Mouse (Mus musculus): Measurements from ENCODE around the gene Ciz1.

Gene Ciz1

DNA sequence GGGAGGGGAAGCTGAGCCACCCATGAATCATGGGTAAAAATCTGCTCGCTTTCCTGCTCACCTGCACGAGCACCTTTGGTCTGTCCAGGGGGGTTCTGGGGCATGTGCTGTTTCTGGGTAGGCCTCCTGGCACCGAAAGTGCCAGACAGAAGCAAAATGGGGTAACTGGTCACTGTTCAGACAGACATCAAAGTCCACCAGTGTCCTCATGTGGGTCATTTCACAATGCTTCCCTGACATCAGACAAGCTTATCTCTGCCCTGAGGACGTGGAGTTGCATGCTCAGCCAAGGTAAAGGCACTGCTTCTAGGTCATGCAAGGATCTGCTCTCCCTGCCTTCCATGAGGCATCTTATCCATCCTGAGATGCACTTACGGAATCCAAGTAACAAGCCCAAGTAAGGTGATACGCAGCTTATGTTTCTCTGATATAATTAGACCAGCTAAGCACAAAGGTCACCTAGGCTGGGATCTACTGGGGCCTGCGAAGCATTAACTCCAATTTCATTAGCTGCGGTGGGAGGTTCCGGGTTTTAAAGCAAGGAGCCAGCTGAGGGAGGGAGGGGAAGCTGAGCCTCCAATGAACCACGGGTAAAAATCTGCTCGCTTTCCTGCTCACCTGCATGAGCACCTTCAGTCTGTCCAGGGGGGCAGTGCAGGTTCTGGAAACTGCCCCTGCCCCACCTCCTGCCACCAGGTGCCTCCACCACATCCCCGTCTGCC, 66.5 kb downstream of the Ciz1 start:
- peak; percentile 72 to 82 for DNase-seq

DNA sequence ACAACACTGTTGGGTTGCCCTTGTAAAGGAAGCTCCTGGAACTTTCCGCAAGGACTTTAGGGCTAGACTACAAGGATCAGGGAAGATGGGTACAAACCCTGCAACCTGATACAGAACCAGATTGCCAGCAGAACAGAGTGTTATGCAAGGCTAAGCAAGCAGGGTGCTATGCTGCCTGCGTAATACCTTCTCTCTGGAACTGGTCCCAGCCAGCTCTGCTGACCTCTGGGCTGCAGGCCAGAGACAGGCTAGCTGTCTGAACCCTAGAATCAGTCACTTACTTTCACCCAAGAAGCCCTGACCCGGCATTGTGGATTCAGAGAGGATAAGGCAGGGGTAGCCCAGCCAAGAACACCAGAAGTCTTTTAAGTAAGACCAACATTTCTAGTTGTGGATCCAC, 67.2 kb downstream of the Ciz1 start:
- DNase-seq: peak; percentile 91 to 93

DNA sequence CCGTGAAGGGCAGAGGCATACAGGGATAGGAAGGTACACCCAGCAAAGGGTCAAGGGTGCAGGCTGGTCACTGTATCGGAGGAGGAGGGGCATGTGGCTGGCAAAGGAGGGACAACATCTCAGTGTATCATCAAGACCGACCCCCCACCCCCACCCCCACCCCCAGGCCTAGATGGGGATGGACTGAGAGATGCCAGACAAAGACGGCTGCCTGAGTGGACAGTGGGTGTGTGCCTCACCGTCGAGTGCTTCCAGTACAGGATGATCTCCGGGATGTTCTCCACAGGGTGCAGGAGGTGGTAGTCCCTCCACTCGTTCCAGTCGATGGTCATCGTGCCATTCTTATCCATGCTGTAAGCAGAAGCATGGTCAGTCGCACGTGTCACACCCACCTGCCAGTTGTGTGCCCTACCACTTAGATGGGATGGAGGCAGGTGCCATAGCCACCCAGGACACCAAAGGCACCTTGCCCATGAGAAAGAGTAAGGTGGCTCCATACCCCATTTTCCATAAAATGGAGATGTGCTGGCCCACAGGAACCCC, 68.0 kb downstream of the Ciz1 start:
- no peak for DNase-seq

DNA sequence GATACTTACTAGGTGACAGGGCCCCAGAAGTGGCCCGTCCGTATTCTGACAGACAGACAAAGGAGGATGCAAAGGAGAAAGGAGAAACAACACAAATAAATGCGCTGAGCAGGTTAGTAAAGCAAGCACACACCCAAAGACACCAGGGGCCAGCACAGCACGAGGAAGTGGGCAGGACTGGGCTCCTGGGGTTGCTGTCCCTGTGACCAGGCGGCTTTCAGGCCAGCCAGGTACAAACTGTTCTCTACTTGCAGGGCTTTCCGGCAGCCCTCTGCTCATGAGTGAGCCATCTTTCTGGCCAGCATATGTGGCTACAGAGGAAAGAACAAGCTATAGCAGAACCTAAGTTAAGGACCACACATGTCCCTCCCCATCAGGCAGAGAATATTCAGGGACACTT, 68.5 kb downstream of the Ciz1 start:
- peak; percentile 53 to 64 for DNase-seq

DNA sequence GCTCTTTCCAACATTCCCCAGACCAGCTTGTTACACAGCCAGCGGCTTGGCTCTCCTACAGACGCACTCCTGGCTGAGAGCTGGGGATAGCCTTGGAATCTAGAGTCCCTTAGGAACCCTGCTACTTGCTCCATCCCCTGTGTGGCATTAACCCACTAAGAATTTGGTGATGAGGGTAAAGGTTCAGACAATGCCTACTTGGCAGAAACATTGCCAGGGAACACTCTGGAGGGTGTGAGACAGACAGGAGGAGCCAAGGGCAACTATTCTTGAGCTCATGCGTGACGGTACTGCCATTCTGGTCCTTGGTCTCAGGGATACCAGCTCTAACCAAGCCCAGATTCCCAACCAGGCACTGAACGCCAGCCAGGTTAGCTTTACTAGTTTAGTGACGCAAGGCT, 69.7 kb downstream of the Ciz1 start:
- peak; percentile 73 to 84 for DNase-seq

DNA sequence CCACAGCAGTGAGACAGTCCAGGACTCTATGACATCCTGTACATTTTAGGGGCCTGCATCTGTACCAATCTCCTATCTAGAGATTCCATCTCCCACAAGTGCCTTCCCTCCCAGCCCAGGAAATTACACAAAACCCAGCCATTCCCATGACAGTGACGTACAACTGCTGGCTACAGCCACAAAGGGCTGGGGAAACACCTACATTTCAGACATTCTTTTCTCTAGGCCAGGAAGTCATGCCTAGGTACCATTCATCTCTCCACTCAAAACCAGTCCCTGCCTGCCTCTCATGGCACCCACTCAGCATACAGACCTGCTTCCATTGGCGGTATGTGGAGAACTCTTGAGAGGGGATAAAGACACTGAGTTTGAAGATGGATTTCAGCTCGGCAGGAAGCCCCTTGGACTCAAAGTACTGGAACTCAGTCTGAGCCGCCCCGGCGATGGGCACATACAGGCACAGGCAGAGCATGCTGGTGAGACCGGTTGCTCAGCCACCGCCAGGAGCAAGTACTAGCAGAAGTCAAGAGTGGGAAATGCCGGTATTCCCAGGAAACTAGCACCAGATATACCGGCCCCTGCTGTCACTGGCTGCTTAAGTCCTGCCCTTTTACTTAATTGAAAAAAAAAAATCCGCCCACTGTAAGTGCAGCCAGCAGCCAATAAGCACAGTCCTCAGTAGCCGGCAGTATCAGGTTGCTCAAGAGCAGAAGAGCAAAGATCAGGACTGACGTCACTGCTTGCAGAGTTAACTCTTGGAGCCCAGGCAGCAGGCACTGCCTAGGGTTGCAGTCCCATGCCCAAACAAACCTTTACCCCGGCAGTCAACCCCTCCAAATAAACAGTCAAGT, 71.6 kb downstream of the Ciz1 start:
- DNase-seq: peak; percentile 82 to 97

DNA sequence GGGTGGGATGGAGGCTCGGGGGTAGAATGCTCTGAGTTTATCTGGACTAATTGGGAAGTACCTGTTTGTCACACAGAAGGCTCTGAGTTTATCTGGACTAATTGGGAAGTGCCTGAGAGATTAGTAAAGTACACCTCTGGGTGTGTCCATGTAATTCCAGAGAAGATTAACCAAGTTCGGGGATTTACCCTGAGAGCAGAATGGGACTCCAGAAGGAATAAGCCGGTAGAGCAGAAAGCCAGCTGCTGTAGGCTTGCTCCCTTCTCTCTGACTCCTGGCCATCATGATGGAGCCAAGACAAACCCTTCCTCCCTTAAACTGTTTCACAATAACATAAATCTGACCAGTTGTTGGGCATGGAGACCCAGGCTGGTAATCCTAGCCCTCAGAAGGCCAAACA, 72.7 kb downstream of the Ciz1 start:
- no peak for DNase-seq

DNA sequence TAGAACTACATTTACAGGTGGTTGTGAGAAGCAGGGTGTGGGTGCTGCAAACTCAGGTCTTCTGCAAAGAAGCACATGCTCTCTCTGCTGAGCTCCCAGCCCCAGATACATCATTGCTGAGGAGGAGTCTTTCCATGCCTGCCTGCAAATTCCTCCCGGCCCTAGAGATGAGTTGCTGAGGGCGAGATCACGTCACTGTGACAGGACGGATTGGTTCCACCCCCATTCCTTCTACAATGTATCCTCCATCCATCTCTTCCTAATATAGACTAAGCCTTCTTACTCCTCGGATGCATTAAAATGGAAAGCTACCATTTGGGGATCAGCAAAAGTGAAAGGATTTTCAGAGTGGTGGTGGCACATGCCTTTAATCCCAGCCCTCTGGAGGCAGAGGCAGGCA, 73.4 kb downstream of the Ciz1 start:
- no peak for DNase-seq

DNA sequence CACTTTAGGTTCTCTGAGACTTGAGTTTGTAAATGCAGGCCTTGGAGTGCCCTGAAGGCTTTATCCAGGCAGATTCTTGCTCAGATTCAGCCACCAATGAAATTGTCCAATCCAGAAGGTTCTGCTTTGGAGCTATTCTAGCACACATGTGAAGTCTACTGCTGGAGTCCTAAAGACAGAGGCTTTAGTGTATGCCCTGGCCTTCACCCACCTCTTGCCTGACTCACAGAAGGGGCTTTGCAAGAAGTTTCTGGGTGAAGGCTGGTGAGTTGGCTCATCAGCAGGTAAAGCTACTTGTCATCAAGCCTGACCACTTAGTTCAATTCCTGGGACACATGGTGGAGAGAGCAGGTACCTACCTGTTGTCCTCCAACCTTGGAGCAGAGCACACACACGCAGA, 74.0 kb downstream of the Ciz1 start:
- DNase-seq: no peak

DNA sequence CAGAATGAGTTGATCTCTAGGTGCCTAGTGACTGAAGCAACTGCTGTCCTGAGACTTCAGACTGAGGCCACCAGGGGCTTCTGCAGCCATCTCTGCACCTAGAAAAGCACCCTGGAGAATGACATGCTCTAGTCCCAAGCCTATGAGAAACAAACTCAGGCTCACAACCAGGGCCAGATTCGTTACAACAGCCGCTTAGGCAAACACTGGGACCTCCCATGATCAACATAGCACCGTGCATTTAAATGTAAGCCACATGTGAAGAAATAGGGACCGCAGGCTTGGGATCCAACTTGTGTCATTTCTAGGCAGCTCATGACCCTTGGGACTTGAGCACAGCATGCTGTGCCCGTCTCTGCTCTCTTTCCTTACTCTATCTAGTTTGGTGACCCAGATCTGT, 75.6 kb downstream of the Ciz1 start:
- no peak for DNase-seq

DNA sequence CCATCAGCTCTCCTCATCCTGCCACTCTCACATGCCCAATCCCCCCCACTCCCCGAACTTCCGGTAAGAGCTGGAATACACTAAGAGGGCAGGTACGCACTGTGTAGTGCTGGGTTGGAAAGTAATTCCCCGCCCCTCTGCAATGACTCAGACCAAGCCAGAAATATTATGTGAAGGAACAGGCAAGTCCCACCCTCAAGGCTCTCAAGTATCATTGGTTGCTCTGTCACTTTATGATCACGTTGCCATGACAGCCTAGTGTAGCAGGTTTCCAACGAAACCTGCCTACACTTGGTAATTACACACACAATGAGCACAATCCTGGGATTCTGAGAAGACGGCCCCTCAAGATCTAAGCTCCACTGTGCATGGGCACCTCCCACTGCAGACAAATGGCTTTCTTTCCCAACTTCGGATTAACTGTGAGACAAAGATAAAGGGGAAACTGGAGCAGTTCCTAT, 76.2 kb downstream of the Ciz1 start:
- no peak for DNase-seq

DNA sequence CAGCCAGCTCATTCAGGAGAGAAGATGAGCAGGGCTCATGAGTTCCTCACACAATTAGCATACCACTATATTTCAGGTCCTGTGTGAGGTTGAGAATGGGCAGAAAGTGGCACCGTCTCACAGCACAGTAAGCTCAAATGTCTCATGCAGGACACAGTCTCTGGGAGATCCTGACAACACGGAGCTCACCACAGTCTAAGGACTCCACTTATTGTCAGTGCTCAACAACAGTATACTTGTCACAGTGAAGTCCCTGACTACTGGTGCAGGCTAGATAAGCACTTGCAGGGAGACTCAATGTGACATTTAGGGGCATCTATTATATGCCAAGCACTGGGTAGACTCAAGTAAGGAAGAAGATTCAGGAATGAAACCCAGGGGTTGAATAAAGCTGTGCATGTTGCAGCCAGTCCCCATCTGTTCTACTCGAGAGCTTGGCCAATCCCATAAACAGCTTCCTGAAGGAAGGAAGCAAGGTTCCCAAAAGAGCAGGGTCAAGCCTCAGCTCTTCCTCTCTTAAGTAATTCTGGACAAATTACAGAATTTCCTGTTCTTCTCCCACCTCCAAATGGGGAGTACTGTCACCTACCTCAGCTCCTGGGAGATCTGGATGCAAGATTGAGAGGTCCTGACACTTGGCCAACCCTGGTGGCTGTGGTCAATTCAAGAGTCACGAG, 77.2 kb downstream of the Ciz1 start:
- DNase-seq: no peak

All from kidney, postnatal 36 days (tissue).